Mouse (Mus musculus) C2C12 (cell line): ENCODE measurements at regions not wholly inside any gene's neighbourhood (a gene's known extent, or its start where the extent isn't known, plus 50 kb on each side); places are given as distances from the start of the nearest gene placed in this dataset.

Experiments
- CEBPB ChIP-seq: IDR thresholded peaks from one replicate; pipeline ENCODE4 v1.6.1; 2011; ENCODE audit warnings: low read depth, mild to moderate bottlenecking, control low read depth, moderate library complexity
- CTCF ChIP-seq: IDR thresholded peaks from one replicate; pipeline ENCODE4 v1.5.1; 2011; ENCODE audit not compliant: control insufficient read depth, insufficient read depth, insufficient read length
- FOSL1 ChIP-seq: IDR thresholded peaks from one replicate; pipeline ENCODE4 v1.8.0; 2011; ENCODE audit warnings: mild to moderate bottlenecking, low read length; ENCODE audit not compliant: poor library complexity, insufficient read depth, severe bottlenecking
- MAX ChIP-seq: IDR thresholded peaks from one replicate; pipeline ENCODE4 v1.6.1; 2011; ENCODE audit warnings: mild to moderate bottlenecking, control low read depth
- MYOD1 ChIP-seq: IDR thresholded peaks from one replicate; pipeline ENCODE4 v1.6.1; 2011; ENCODE audit warnings: low read depth; ENCODE audit not compliant: control insufficient read depth, insufficient read length
- MYOG ChIP-seq: IDR thresholded peaks from one replicate; pipeline ENCODE4 v1.6.1; 2011; ENCODE audit not compliant: control insufficient read depth, insufficient read length; ENCODE audit errors: extremely low read depth
- USF1 ChIP-seq: IDR thresholded peaks from one replicate; pipeline ENCODE4 v1.6.1; 2011; ENCODE audit warnings: low read depth, mild to moderate bottlenecking, control low read depth, moderate library complexity

GRCm38 (mm10) chr11:45457597-45457996 is 394.3 kb upstream of the Clint1 start:
- TF ChIP-seq CTCF = no peak
- TF ChIP-seq MYOD1 = no peak
- no peak for TF ChIP-seq USF1
- no peak for TF ChIP-seq CEBPB
- no peak for TF ChIP-seq MYOG
- TF ChIP-seq MAX = no peak
- TF ChIP-seq FOSL1 = no peak
